Mouse (Mus musculus) kidney, postnatal 36 days (tissue): ENCODE data around the gene Wdr45.
"Not testable (repeated sequence)": the region's sequence is repeated elsewhere in the genome, so short reads cannot be mapped to it uniquely, and the experiment has no call there.

Source experiments
- DNase-seq, 2 experiments: peaks; one replicate each; pipeline ENCODE4 v3.0.0; 2021 to 2022; ENCODE audit warnings: mixed read lengths in 2 of 2

Wdr45 gene

DNA sequence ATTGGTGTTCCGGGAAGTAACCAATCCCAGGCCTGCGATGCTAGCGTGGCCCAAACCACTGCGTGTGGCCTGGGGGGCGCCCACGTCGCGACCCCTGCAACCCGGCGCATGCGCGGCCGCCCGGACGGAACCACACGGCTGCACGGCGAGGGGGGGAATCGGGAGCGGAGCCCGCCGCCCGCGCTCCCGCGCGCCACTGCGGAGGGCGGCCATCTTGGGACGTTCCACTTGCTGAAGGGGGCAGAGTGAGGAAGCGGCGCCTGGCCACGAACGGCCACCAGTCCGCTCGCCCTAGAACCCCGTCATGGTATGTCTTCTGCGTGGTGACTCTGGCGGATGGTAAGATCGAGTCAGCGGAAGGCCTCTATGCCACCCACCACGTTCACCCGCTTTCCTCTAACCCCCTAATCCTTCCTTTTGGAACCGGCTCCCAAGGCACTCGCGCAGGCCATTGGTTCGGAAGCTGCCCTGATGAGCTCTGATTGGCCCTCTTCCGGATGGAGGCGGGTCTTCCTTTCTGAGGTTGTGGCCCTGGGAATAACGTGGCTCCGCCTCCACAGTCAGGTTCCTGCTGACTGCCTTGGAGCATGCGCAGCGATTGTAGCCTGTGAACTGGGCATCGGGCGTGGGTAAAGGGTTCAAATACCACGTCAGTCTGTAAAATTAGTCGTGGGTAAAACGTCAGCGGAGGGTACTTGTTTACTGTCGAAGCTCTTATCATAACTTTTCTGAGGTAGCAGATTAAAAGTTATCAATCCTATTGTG is at the start of gene Wdr45:
Gene Wdr45 (plus strand): TSS at position 199 of the 765 bp plus-strand sequence.
- DNase-seq = peak; percentile 94 to 98

DNA sequence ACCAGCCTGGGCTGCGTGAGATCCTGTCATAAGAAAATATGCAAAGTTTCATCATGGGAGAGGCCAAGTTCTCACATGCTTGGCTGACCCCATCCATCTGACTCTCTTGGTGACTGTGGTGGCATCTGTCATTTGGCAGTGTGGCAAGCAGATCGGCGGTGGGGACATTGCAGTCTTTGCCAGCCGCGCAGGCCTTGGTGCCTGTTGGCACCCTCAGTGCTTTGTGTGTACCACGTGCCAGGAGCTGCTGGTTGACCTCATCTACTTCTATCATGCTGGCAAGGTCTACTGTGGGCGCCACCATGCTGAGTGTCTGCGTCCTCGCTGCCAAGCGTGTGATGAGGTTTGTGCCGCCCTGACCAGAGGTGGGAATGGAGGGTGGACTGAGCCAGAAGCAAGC is 49.3 kb upstream of the Wdr45 start:
- no peak for DNase-seq

DNA sequence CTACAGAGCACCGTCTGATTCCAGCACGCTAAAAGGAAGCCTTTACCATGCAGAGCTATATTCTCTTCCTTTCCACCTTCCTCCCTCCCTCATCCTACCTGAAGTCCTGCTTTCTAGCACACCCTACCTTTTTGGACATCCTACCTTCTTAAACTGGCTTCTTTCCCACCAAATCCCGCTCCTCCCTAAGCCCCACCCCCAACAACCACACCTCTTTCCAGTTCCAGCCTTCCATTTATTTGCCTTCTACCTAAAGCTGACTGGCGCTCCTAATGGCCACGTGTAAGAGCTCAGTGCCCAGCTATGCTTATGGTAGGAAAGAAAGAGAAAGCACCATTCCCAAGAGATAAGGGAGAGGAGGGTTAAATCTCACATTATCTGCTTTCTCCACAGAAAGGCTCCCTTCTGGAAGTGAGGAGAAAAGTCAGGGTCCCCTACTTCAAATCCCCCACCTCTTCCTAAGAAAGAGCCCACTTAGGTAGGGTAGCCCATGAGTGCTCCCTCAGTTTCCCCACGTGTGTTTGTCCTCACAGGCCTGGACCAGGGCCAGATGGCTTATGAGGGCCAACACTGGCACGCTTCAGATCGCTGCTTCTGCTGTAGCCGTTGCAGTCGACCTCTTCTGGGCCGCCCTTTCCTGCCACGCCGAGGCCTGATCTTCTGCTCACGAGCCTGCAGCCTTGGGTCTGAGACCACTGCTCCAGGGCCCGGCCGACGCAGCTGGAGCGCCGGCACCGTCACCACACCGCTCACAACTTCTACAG is 48.2 kb upstream of the Wdr45 start:
- DNase-seq = no peak

- peak; percentile 49 to 78 for DNase-seq
These were observed 43.7 kb upstream of the Wdr45 start for GRCm38 (mm10) chrX:7670390-7670881.

GRCm38 (mm10) chrX:7670921-7671623 is 43.1 kb upstream of the Wdr45 start, which contains the start of gene Plp2:
Gene Plp2, minus strand, starts transcription at chrX:7671390.
- DNase-seq = peak; percentile 32 to 62

DNA sequence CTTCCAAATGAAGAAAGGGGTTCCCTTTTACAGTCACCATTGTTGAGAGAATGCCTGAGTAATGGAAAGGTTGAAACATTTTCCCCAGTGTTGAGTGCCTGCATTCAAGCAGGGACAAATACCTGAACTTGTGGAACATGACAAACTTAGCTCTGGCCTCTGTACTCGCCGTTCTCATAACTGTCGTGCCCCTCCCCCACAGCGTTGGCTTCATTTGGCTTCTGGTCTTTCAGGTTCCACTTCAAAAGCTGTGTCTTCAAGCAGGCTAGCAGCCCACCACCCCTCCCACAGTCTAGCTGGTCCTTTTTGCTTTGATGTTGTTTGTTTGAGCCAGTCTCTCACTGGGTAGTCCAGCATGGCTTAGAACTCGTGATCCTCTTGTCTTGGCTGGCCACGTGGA is 41.4 kb upstream of the Wdr45 start:
- DNase-seq = peak; percentile 28 to 52

- no peak for DNase-seq
These were observed 40.4 kb upstream of the Wdr45 start for GRCm38 (mm10) chrX:7673578-7674281.

DNA sequence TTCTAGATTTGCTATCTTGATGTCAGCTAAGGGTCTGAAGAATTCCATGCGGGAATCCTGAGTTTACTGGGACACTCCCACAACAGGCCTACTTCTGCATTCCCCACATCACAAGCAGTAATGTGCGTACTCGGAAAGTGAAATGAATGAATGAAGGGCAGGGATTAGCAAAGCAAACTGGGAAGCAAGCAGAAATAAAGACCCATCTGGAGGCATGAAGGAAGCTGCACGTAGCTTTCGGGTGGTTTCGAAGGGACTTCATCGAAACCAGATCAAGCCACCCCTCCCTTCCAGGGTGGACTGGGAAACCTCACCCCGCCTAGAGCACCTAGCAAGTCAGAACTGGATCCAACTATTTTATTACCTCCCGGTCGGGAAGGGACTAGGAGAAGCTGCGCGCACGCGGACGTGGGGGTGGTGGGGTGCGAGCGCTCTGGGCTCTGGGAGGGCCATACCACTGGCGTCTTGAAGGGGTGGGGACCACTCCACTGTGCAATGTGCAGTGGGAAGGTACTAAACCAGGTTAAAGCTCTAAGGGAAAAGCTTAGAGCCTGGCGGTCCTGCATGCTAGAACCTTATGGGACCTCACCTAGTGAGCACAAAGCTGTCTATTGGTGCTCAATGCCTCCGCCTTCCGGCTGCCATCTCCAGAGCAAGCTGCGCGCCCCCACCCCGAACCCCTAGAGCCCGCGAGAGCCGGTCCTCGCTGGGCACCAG is 39.7 kb upstream of the Wdr45 start:
- peak; percentile 30 to 31 for DNase-seq

DNA sequence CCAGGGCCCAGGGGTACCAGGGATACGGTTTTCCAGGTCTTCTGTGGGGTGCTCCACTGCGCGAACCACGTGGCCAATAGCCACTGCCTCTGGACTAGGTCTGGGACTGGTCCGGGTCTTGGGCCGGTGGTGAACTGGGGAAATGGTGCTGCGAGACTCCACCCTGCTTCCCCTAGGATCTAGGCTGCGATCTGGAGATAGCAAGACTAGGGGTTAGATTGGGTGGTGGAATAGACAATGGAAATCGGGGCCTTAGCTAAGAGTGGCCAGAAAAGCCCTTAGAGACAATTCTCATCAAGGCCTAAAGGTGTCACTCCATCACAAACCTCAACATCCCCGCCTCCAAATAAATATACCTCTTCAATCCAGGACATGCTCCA is 39.1 kb upstream of the Wdr45 start:
- no peak for DNase-seq

DNA sequence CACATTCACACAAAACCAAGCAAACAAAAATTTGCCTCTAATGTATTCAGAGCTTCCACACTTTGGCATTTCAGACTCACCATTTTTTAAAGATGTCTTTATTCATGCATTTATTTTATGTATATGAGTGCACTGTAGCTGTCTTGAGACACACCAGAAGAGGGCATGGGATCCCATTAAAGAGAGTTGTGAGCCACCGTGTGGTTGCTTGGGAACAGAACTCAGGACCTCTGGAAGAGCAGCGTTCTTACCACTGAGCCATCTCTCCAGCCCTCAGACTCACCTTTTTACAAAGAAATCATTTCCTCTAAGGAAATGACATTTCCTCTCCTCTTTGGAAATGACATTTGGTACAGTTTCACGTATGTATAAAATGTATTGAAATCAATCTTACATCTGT is 35.1 kb upstream of the Wdr45 start:
- no peak for DNase-seq

DNA sequence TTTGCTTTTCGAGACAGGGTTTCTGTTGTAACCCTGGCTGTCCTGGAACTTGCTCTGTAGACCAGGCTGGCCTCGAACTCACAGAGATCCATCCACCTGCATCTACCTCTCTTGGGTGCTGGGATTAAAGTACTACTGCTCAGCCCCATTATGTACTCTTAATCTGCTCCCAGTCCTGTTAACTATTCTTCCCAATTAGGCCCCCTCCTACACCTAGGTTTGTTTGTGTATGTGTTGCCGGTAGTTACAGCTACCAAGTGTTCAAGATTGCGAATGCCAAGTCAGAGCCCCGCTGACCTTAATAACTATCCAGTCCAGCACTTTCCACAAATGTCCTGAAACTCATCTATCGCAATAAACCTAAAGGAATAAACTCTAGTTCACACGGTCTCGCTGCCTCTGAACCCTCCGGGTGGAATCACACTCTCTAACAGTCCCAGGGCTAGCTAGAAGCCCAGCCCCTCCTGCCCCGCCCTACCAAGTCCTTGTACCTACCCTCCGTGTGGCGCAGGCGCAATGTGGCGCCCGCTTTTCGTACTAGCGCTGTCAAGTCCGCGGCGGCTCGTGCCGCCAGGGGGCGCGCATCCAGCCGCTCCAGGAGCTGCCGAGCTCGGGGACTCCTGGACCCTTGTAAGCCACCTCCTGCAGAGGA is 34.6 kb upstream of the Wdr45 start:
- DNase-seq = peak; percentile 94 to 96

- no peak for DNase-seq
These were observed 34.1 kb upstream of the Wdr45 start for GRCm38 (mm10) chrX:7680057-7680412.

GRCm38 (mm10) chrX:7680864-7681263 is 33.3 kb upstream of the Wdr45 start, which contains the start of gene Magix:
Gene Magix, minus strand, starts transcription at chrX:7681251.
- DNase-seq = peak; percentile 76 to 81

- DNase-seq = no peak
These were observed 25.8 kb upstream of the Wdr45 start for GRCm38 (mm10) chrX:7688321-7688720.

DNA sequence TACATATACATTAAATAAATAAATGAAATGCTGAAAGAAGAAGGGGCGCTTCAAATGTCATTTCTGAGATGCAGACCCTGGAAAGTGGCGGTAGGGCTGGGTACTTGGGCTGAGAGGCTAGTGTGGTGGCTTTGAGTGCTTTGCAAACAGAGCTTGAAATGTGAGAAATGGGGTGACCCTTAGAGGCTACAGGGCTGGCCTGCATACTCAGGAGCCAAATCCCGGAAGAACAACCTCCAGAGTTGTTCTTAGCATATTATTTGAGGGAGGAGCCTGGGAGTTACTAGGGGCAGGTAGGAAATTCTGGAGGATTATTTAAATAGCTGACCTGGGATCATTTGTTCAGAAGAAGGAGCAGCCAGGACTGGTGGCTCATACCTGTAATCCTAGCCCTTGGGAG is 23.6 kb upstream of the Wdr45 start:
- no peak for DNase-seq

- peak; percentile 33 to 60 for DNase-seq
These were observed 21.3 kb upstream of the Wdr45 start for GRCm38 (mm10) chrX:7692862-7693261.

DNA sequence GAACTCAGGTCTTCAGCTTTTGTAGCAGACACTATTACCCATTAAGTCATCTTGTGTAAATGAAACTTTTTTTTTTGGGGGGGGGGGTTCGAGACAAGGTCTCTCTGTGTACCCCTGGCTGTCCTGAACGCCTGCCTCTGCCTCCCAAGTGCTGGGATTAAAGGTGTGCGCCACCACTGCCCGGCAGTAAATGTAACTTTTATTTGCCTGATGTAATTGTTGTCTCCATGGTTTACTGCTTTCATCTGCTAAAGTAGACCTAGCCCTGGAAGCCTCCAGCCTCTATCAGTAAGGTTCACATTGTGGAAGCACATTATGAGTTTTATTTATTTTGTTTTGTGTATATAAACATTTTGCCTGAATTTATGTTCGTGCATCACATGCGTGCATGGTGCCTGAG is 17.6 kb upstream of the Wdr45 start:
- no peak for DNase-seq

GRCm38 (mm10) chrX:7696954-7697381 is 17.2 kb upstream of the Wdr45 start, which contains the start of gene Gpkow:
Gene Gpkow, plus strand, starts transcription at chrX:7697131.
- peak; percentile 85 to 93 for DNase-seq

DNA sequence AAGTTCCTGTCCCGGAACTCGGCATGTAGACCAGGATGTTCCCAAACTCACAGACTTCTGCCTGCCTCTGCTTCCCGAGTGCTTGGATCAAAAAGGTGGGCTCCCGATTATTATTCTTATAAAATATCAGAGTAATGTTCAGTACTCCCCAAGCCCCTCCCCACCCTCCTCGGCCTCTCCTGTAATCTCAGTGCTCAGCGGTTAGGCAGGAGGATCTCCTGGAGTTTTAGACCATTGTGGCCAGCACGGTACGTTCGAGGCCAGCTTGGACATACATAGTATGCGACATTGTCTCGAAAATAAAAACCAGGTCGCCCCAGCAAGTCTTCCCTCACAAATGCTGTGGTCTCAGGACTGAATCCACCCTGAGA is 384 bp upstream of the Wdr45 start:
- not testable (repeated sequence) for DNase-seq

DNA sequence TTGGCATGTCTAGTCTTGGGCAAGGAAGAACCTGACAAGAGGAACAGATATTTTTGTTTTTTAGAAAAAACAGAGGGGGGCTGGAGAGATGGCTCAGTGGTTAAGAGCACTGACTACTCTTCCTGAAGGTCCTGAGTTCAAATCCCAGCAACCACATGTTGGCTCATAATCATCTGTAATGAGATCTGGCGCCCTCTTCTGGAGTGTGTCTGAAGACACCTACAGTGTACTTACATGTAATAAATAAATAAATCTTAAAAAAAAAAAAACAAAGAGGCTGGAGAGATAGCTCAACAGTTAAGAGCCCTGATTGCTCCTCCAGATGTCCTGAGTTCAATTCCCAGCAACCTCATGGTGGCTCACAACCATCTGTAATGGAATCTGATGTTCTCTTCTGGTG is 1.9 kb downstream of the Wdr45 start:
- DNase-seq = peak in 1 of 2 experiments; percentile 31
